Mouse (Mus musculus): ENCODE measurements at regions not wholly inside any gene's neighbourhood (a gene's known extent, or its start where the extent isn't known, plus 50 kb on each side); places are given as distances from the start of the nearest gene placed in this dataset.
A peak's percentile ranks its signal among the peaks of the same experiment; 100 is the strongest.

DNA sequence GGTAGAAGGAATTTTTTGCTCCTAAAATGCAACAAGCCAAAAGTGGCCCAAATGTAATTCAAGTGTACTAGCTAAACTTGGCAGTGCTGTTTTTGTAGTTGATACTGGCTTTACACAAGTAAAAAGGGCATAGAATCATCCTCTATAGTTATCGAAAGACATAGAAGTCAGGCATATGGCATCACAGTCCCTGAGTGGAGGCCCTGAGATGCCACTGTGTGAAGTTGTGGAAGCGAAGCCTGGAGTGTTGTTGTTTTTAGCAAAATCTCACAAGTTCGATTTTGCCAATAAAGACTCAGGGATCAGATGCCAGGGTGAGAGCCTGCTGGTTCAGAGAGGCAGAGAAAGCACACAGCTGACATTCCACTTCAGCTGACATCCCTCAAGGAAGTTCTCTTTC lies 121.6 kb upstream of the C9orf72 start:
- Histone ChIP-seq H3K27me3 (ENCODE audit: control insufficient read depth, insufficient read depth, low read length) (no peaks in the 10 kb centered on the region), H3K4me3 (ENCODE audit: low read depth, low read length) (no peak overlapping the region), H3K27ac (ENCODE audit: low read depth) (no peak overlapping the region), H3K9me3 (replicated peaks; ENCODE audit: control insufficient read depth, low read length) (no peaks in the 10 kb centered on the region), H3K4me2 (ENCODE audit: low read depth, low read length) (no peak overlapping the region), H3K36me3 (replicated peaks; ENCODE audit: control insufficient read depth, insufficient read depth, low read length) (no peaks in the 10 kb centered on the region), H3K9ac (replicated peaks; ENCODE audit: low read depth, low read length) (no peak overlapping the region), H3K4me1 (ENCODE audit: control insufficient read depth, insufficient read depth) (no peaks in the 10 kb centered on the region)
- no peak for TF ChIP-seq EP300 (IDR thresholded peaks at IDR 0.05; ENCODE audit: low read depth)
- no peak for TF ChIP-seq CTCF (IDR thresholded peaks at IDR 0.05; ENCODE audit: low read depth)
- DNase-seq (ENCODE audit: low spot score) (no peak), ATAC-seq (ENCODE audit: insufficient read depth, low read depth) (no peak)
- WGBS: 80% methylated on average over 3 of the region's 3 CpGs

DNA sequence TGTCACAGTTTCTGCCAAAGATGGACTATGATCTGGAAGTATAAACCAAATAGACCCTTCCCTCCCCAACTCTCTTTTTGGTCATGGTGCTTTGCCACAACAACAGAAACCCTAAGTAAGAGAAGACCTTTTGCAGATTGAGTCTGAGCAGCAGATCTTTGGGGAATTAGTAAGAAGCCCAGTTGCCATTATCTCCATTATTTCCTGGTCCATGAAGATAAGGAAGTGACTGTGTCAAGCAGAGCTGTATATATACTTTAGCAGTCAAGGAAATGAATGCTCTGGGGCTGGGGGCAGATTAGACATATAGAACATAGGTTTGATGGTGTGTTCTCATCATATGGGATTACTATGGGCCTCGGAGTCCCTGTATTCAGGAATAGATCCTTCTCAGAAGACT lies 117.8 kb upstream of the C9orf72 start:
- Histone ChIP-seq H3K9ac (replicated peaks; ENCODE audit: low read depth, low read length) (no peak overlapping the region), H3K27me3 (ENCODE audit: control insufficient read depth, insufficient read depth, low read length) (no peaks in the 10 kb centered on the region), H3K9me3 (replicated peaks; ENCODE audit: control insufficient read depth, low read length) (peaks cover 3% of the 10 kb centered on the region; the same call in 1 of the 2 replicates), H3K4me3 (ENCODE audit: low read depth, low read length) (no peak overlapping the region), H3K4me2 (ENCODE audit: low read depth, low read length) (no peak overlapping the region), H3K4me1 (ENCODE audit: control insufficient read depth, insufficient read depth) (no peaks in the 10 kb centered on the region), H3K27ac (ENCODE audit: low read depth) (no peak overlapping the region), H3K36me3 (replicated peaks; ENCODE audit: control insufficient read depth, insufficient read depth, low read length) (no peaks in the 10 kb centered on the region)
- 54% methylated on average over 1 of the region's 1 CpGs for WGBS
- no peak for DNase-seq (ENCODE audit: low spot score)
- TF ChIP-seq CTCF (IDR thresholded peaks at IDR 0.05; ENCODE audit: low read depth): no peak
- ATAC-seq (ENCODE audit: insufficient read depth, low read depth): no peak

DNA sequence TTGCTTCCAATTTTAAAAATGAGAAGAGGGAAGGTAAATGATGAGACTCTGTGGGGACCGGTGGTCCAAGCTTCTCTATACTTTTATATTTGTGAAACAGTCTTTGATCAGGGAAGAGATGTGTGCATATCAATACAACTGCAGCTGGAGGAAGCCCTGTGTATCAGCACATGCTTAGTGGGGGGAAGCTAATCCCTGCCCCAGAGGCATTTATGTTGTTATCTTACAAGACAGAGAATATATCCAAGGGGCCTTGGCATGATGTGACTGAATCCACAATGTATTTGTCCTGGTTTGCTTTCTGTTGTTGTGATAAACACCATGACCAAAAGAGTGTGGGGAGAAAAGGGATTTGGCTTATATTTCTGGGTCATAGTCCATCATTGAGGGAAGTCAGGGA lies 105.2 kb upstream of the C9orf72 start:
- WGBS: 89% methylated on average over 1 of the region's 1 CpGs
- TF ChIP-seq EP300 (IDR thresholded peaks at IDR 0.05; ENCODE audit: low read depth) (no peak), CTCF (IDR thresholded peaks at IDR 0.05; ENCODE audit: low read depth) (no peak)
- Histone ChIP-seq H3K4me3 (ENCODE audit: low read depth, low read length) (no peak overlapping the region), H3K4me1 (ENCODE audit: control insufficient read depth, insufficient read depth) (no peaks in the 10 kb centered on the region), H3K9ac (replicated peaks; ENCODE audit: low read depth, low read length) (no peak overlapping the region), H3K36me3 (replicated peaks; ENCODE audit: control insufficient read depth, insufficient read depth, low read length) (no peaks in the 10 kb centered on the region), H3K27ac (ENCODE audit: low read depth) (no peak overlapping the region), H3K9me3 (replicated peaks; ENCODE audit: control insufficient read depth, low read length) (no peaks in the 10 kb centered on the region), H3K27me3 (ENCODE audit: control insufficient read depth, insufficient read depth, low read length) (no peaks in the 10 kb centered on the region), H3K4me2 (ENCODE audit: low read depth, low read length) (no peak overlapping the region)
- ATAC-seq (ENCODE audit: insufficient read depth, low read depth): no peak
- DNase-seq (ENCODE audit: low spot score): no peak

DNA sequence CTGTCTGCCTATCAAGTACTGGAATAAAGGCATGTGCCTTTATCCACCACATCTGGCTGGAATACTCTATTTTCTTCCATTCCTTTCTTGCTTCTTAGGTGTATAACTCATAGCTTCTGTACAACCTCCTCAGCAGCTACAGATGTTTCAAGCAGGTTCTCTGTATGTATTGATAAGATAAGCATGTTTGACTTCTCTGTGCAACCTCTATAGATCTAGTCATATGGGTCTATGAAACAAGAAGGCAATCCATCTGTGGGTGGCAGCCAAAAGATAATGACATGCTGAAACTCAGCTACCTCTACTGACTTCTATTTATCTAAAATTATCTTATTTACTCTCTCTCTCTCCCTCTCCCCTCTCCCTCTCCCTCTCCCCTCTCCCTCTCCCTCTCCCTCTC lies 99.3 kb upstream of the C9orf72 start:
- Histone ChIP-seq H3K36me3 (replicated peaks; ENCODE audit: control insufficient read depth, insufficient read depth, low read length) (no peaks in the 10 kb centered on the region), H3K9ac (replicated peaks; ENCODE audit: low read depth, low read length) (no peak overlapping the region), H3K9me3 (replicated peaks; ENCODE audit: control insufficient read depth, low read length) (no peaks in the 10 kb centered on the region), H3K4me1 (ENCODE audit: control insufficient read depth, insufficient read depth) (no peaks in the 10 kb centered on the region), H3K4me2 (ENCODE audit: low read depth, low read length) (no peak overlapping the region), H3K4me3 (ENCODE audit: low read depth, low read length) (no peak overlapping the region), H3K27ac (ENCODE audit: low read depth) (no peak overlapping the region), H3K27me3 (ENCODE audit: control insufficient read depth, insufficient read depth, low read length) (no peaks in the 10 kb centered on the region)
- no peak for DNase-seq (ENCODE audit: low spot score)
- no peak for ATAC-seq (ENCODE audit: insufficient read depth, low read depth)
- TF ChIP-seq CTCF (IDR thresholded peaks at IDR 0.05; ENCODE audit: low read depth) (no peak), EP300 (IDR thresholded peaks at IDR 0.05; ENCODE audit: low read depth) (no peak)

DNA sequence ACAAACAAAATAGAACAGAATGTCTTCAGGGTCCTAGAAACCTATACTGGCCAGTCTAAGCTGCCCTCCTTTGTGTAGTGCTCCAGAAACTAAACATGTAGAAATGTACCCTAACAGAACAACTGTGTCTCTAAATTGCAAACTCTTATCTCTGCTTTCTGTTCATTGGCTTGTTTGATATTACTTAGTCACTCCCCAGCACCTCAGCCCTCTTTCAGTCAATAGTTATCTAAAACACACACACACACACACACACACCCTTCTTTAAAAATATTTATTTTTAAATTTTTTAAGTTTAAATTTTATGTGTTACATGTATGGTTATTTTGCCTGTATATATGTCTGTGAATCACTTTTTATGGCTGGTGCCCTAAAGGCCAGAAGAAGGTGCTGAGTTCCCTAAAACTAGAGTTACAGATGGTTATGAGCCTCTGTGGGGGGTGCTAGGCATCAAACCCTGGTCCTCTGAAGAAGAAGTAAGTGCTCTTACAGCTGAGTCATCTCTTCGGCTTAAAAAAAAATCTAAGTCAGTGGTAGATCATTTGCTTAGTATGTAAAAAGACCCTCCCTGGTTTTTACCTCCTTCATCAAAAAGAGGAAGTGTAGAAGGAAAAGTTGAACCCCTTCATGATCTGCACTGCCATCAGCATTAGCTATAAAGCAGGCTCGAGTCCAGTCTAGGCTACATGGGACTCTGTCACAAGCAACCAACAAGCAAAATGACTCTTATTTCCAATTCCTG lies 96.6 kb upstream of the C9orf72 start:
- no peak for TF ChIP-seq EP300 (IDR thresholded peaks at IDR 0.05; ENCODE audit: low read depth)
- no peak for TF ChIP-seq CTCF (IDR thresholded peaks at IDR 0.05; ENCODE audit: low read depth)
- Histone ChIP-seq H3K4me2 (ENCODE audit: low read depth, low read length) (no peak overlapping the region), H3K4me3 (ENCODE audit: low read depth, low read length) (no peak overlapping the region), H3K4me1 (ENCODE audit: control insufficient read depth, insufficient read depth) (no peaks in the 10 kb centered on the region), H3K27me3 (ENCODE audit: control insufficient read depth, insufficient read depth, low read length) (no peaks in the 10 kb centered on the region), H3K36me3 (replicated peaks; ENCODE audit: control insufficient read depth, insufficient read depth, low read length) (no peaks in the 10 kb centered on the region), H3K9me3 (replicated peaks; ENCODE audit: control insufficient read depth, low read length) (no peaks in the 10 kb centered on the region), H3K27ac (ENCODE audit: low read depth) (no peak overlapping the region), H3K9ac (replicated peaks; ENCODE audit: low read depth, low read length) (no peak overlapping the region)
- DNase-seq (ENCODE audit: low spot score) (no peak), ATAC-seq (ENCODE audit: insufficient read depth, low read depth) (no peak)
- WGBS: 81% methylated on average over 2 of the region's 2 CpGs

DNA sequence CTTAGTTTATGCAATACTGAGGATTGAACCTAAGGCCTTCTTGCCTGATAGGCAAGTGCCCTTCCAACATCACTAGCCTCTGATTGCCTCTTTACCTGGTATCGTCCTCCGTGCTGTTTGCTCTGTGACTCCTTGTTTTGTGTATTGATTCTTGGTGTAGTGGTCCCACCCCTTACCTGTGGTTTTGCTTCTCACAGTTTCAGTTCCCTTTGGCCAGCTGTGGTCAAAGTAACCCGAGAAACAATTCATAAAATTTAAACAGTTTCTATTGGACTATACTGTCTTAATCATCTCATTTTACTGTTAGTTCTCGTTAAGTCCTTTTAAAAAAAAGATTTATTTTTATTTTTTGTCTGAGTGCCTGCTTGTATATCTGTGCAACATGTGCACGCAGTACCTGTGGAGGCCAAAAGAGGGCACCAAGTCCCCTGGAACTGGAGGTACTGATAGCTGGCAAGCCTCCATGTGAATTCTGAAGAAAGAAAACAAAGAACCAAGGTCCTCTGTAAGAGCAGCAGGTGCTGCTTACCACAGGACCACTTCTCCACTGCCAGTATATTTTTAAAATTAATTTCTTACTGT lies 84.5 kb upstream of the C9orf72 start:
- Histone ChIP-seq H3K9me3 (replicated peaks; ENCODE audit: control insufficient read depth, low read length) (no peaks in the 10 kb centered on the region), H3K27ac (ENCODE audit: low read depth) (no peak overlapping the region), H3K4me3 (ENCODE audit: low read depth, low read length) (no peak overlapping the region), H3K9ac (replicated peaks; ENCODE audit: low read depth, low read length) (no peak overlapping the region), H3K36me3 (replicated peaks; ENCODE audit: control insufficient read depth, insufficient read depth, low read length) (no peaks in the 10 kb centered on the region), H3K27me3 (ENCODE audit: control insufficient read depth, insufficient read depth, low read length) (no peaks in the 10 kb centered on the region), H3K4me2 (ENCODE audit: low read depth, low read length) (no peak overlapping the region), H3K4me1 (ENCODE audit: control insufficient read depth, insufficient read depth) (no peaks in the 10 kb centered on the region)
- 60% methylated on average over 5 of the region's 5 CpGs for WGBS
- TF ChIP-seq CTCF (IDR thresholded peaks at IDR 0.05; ENCODE audit: low read depth) (peak; percentile 40), EP300 (IDR thresholded peaks at IDR 0.05; ENCODE audit: low read depth) (no peak)
- no peak for DNase-seq (ENCODE audit: low spot score)
- ATAC-seq (ENCODE audit: insufficient read depth, low read depth): no peak
